Mouse (Mus musculus) liver, embryonic 11.5 days (tissue): ENCODE results near the gene Doc2a. TPM values are rescaled to one million over a fixed set of nuclear protein-coding genes. Genes with fewer than 3 reads are reported as not detected.

Source experiments
- ATAC-seq: fragments of 200-750 bp; cut with Nextera tagmentation; replicated peaks from 2 replicates; pipeline ENCODE4 v1.8.0; 2017; ENCODE audit warnings: moderate number of reproducible peaks, mild to moderate bottlenecking, moderate TSS enrichment, moderate library complexity; ENCODE audit not compliant: low FRiP score
- DNase-seq: peaks from one replicate; pipeline ENCODE4 v3.0.0-alpha.2; 2017; ENCODE audit warnings: low spot score
- H3K27ac ChIP-seq: fragments of 300-500 bp; sonication (generic); 2 replicates; pipeline ENCODE4 v1.5.1; 2014; ENCODE audit warnings: mild to moderate bottlenecking, low read depth, low read length, control low read depth
- H3K27me3 ChIP-seq: fragments of 300-500 bp; sonication (generic); replicated peaks from 2 replicates; pipeline ENCODE4 v1.6.1; 2014; ENCODE audit warnings: low read length, mixed read lengths; ENCODE audit not compliant: control insufficient read depth, insufficient read depth
- H3K36me3 ChIP-seq: fragments of 300-500 bp; sonication (generic); 2 replicates; pipeline ENCODE4 v1.6.1; 2014; ENCODE audit warnings: mild to moderate bottlenecking, low read length, moderate library complexity, mixed read lengths; ENCODE audit not compliant: control insufficient read depth, insufficient read depth
- H3K4me1 ChIP-seq: fragments of 300-500 bp; sonication (generic); replicated peaks from 2 replicates; pipeline ENCODE4 v1.6.1; 2014; ENCODE audit warnings: low read length, mixed read lengths; ENCODE audit not compliant: control insufficient read depth, insufficient read depth
- H3K4me2 ChIP-seq: fragments of 300-500 bp; sonication (generic); 2 replicates; pipeline ENCODE4 v1.6.1; 2014; ENCODE audit warnings: mild to moderate bottlenecking, control low read depth, moderate library complexity
- H3K4me3 ChIP-seq: fragments of 300-500 bp; sonication (generic); 2 replicates; pipeline ENCODE4 v1.5.1; 2014; ENCODE audit warnings: low read depth, low read length, control low read depth
- H3K9ac ChIP-seq: fragments of 300-500 bp; sonication (generic); 2 replicates; pipeline ENCODE4 v1.6.1; 2014; ENCODE audit warnings: low read depth, low read length, control low read depth
- H3K9me3 ChIP-seq: fragments of 300-500 bp; sonication (generic); 2 replicates; pipeline ENCODE4 v1.6.1; 2016; ENCODE audit warnings: low read length, inconsistent platforms, mixed read lengths; ENCODE audit not compliant: control insufficient read depth
- WGBS: fragments of 180-500 bp; shearing (Covaris S2); extraction: QIAGEN DNeasy Blood & Tissue Kit; methylation state at CpG from one replicate; pipeline ENCODE4 v1.1.7; 2014; 5-methylcytosine and 5-hydroxymethylcytosine counted together
- polyA plus RNA-seq: library from polyadenylated mRNA; unstranded; fragments of >200 nt; fragmentation: Nextera tagmentation; extraction: Ambion mirVana; gene quantifications from 2 replicates; pipeline ENCODE4 v1.2.1, GENCODE M21; 2014

The Doc2a gene
- polyA plus RNA-seq, 1 experiment from 2014 or later = 0.52 TPM

DNA sequence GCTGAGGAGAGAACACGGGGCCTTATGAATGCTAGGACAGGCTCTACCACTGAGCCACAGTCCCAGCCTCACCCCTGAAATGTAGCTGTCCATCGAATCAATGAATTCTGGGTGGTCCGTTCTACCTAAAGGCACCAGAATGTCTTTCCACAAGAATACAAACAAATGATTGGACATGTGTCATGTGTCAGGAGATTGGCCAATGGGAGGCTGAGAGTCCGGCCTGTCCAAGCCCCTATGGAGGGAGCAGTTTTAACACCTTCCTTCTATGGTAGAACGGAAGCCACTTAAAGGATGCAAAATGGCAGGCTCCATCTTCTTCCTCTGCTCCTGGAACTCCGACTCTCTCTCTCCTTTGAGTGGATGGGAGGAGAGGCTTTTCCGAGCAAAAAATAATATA lies 29.6 kb upstream of the Doc2a start:
- DNase-seq = no peak
- Histone ChIP-seq H3K9me3 (no peaks in the 10 kb centered on the region), H3K4me3 (no peak overlapping the region), H3K36me3 (no peaks in the 10 kb centered on the region), H3K4me1 (0 out of 2 replicates have a peak, but pooled peaks cover 4% of the 10 kb centered on the region), H3K27ac (no peak overlapping the region), H3K9ac (no peak overlapping the region), H3K27me3 (peaks cover 3% of the 10 kb centered on the region; the same call in 1 of the 2 replicates), H3K4me2 (no peak overlapping the region)
- no peak for ATAC-seq
- 87% methylated on average over 7 of the region's 7 CpGs for WGBS

DNA sequence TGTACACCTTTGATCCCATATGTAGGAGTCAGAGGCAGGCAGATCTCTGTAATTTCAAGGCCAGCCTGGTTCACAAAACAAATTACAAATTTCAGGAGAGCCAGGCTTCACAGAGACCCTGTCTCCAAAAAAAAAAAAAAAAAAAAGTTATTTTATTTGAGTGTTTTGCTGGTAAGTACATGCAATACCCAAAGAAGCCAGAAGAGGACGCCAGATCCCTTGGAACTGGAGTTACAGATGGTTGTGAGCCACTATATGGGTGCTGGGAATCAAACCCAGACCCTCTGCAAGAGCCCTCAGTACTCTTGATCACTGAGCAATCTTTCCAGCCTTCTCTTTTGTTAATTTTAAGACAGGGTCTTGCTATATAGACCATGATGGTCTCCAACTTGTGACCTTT lies 28.4 kb upstream of the Doc2a start:
- Histone ChIP-seq H3K4me3 (no peak overlapping the region), H3K4me1 (peaks cover 6% of the 10 kb centered on the region; the same call in 1 of the 2 replicates), H3K4me2 (no peak overlapping the region), H3K9me3 (no peaks in the 10 kb centered on the region), H3K27ac (no peak overlapping the region), H3K36me3 (no peaks in the 10 kb centered on the region), H3K27me3 (peaks cover 15% of the 10 kb centered on the region), H3K9ac (no peak overlapping the region)
- no peak for DNase-seq
- ATAC-seq = no peak
- WGBS = 42% methylated on average over 1 of the region's 1 CpGs

DNA sequence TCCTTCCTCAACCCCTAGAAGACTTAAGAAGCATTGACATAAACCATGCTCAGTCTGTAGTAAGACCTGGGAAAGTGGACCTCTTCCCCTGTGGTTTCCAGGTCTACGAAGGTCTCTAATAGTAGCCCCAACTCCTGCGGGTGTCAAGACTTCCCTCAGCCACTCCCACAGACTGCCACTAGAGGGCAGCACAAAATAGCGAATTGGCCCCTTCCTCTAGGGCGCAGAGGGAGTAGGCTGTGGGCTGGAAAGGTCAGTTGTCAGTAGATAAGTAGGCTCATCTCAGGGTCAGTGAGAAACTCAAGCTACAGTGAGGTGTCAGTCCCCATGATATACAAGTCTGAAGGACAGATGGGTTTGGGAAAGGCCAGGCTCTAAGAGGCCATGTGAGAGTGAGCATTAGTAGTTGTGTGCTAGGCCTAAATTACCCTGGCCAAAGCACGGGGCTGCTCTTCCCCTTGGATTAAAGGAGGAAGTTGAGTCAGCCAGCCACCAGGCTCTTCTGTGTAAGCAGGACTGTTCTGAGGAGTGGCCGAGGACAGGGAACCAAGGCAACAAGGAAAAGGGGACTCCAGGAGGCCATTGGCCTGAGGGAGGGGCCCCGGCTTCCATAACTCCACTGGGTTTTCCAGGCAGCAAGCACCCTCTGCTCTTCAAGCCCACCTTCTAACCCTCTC lies 25.2 kb upstream of the Doc2a start:
- peak; percentile 80 for DNase-seq
- Histone ChIP-seq H3K36me3 (no peaks in the 10 kb centered on the region), H3K4me1 (peaks cover 6% of the 10 kb centered on the region; the same call in 1 of the 2 replicates), H3K27ac (no peak overlapping the region), H3K27me3 (peaks cover 33% of the 10 kb centered on the region), H3K9me3 (no peaks in the 10 kb centered on the region), H3K4me3 (no peak overlapping the region), H3K9ac (no peak overlapping the region), H3K4me2 (no peak overlapping the region)
- WGBS = 16% methylated on average over 7 of the region's 7 CpGs
- ATAC-seq = 0 out of 2 replicates have a peak, but pooled peaks have one; percentile 45

DNA sequence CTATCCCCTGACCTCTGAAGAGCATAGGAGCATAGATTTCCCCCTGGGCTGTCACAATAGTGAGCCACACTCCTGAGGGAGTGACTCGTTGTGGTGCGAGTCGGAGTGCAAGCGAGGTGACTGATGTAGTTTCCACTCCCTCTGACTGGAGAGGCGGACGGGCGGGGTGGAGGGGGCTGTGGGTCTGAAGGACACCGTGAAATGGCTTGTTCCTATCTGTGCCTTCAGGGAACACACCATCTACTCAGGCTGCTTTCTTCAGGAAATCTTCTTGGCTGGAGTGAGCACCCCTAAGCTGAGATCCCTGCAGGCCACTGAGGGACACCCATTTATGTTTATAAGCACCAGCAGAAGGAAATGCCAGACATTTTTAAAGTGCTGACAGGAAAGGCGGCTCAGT lies 24.5 kb upstream of the Doc2a start:
- Histone ChIP-seq H3K27ac (no peak overlapping the region), H3K9me3 (no peaks in the 10 kb centered on the region), H3K4me3 (no peak overlapping the region), H3K9ac (no peak overlapping the region), H3K36me3 (no peaks in the 10 kb centered on the region), H3K4me1 (peaks cover 6% of the 10 kb centered on the region; the same call in 1 of the 2 replicates), H3K4me2 (peak overlapping the region; percentile 52; the same call in 1 of the 2 replicates), H3K27me3 (peaks cover 33% of the 10 kb centered on the region)
- ATAC-seq (no peak), DNase-seq (no peak)
- WGBS = 17% methylated on average over 9 of the region's 9 CpGs

DNA sequence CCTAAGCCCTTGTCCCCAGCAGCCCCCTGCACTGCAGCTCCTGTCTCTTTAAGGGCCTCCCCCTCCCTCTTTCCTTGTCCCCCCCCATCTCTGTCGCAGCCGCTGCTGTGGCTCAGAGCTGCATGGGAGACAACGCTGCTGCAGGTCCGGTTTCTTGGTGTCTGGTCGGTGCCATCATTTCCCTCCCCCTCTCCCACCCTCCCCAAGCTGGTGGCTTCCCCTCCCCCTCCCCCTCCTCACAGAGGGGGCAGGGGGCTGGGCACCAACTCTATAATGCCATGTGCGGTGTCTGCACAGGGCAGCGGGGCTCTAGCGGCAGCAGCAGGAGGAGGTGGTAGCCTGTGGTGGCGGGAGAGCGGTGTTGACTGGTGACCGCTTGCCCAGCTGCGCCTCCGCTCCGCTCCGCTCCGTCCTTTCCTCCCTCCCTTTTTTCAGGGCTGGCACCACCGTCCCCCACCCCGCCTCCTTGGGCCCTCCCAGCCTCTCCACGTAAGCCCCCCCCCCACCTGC lies 24.0 kb upstream of the Doc2a start:
- H3K9ac ChIP-seq = no peak overlapping the region
- no peak overlapping the region for H3K27ac ChIP-seq
- peak overlapping the region; percentile 26 for H3K4me3 ChIP-seq
- ATAC-seq (no peak), DNase-seq (no peak)
- H3K36me3 ChIP-seq = no peaks in the 10 kb centered on the region
- peaks cover 6% of the 10 kb centered on the region; the same call in 1 of the 2 replicates for H3K4me1 ChIP-seq
- H3K4me2 ChIP-seq = peak overlapping the region; percentile 52
- H3K27me3 ChIP-seq = peaks cover 33% of the 10 kb centered on the region
- H3K9me3 ChIP-seq = no peaks in the 10 kb centered on the region
- 0% methylated on average over 11 of the region's 19 CpGs for WGBS

DNA sequence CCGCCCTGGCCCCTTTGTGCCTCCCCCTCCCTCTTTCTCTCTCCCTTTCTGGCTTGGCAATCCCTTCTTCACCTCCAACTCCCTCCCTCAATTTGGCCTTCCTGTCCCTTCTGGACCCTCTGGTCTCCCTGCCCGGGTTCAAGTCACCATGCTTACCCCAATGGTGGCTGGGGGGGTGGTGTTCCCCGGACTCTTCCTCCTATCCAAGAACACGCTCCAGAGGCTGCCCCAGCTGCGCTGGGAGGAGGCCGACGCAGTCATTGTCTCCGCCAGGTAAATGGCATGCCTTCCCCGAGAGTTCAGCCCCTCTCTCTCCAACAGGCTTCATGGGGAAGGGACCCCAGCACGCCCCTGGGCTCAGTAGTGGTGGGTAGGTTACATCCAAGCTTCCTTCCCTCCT lies 23.3 kb upstream of the Doc2a start:
- Histone ChIP-seq H3K4me1 (peaks cover 6% of the 10 kb centered on the region; the same call in 1 of the 2 replicates), H3K27me3 (peaks cover 36% of the 10 kb centered on the region), H3K4me2 (no peak overlapping the region), H3K27ac (no peak overlapping the region), H3K9ac (no peak overlapping the region), H3K4me3 (no peak overlapping the region), H3K9me3 (no peaks in the 10 kb centered on the region), H3K36me3 (no peaks in the 10 kb centered on the region)
- DNase-seq (no peak), ATAC-seq (no peak)
- 16% methylated on average over 10 of the region's 10 CpGs for WGBS

GRCm38 (mm10) chr7:126825403-126825802 lies 21.8 kb upstream of the Doc2a start:
- Histone ChIP-seq H3K36me3 (no peaks in the 10 kb centered on the region), H3K4me3 (no peak overlapping the region), H3K9me3 (no peaks in the 10 kb centered on the region), H3K27me3 (peaks cover 41% of the 10 kb centered on the region), H3K27ac (no peak overlapping the region), H3K4me1 (peaks cover 6% of the 10 kb centered on the region; the same call in 1 of the 2 replicates), H3K9ac (no peak overlapping the region), H3K4me2 (no peak overlapping the region)
- ATAC-seq (no peak), DNase-seq (no peak)
- WGBS = 18% methylated on average over 8 of the region's 8 CpGs

DNA sequence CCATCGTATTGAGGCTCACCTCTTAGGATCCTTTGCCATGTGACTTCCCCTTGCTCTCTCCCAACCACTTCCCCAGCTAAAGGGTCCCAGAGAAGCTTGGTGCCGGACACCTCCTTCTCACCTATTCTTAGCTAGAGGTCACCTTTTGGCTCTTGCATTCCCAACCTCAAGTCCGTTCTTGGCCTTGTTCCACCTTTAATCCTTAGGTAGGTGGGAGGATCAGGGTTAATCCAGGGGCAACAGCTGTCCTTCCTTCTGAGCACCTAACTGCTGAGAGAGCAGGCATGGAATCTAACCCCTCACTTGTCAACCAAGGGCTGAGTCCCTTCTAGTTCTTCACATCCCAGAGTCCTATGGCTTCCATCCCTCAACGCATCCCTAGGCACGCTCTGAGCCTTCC lies 21.3 kb upstream of the Doc2a start:
- no peak overlapping the region for H3K4me2 ChIP-seq
- no peaks in the 10 kb centered on the region for H3K9me3 ChIP-seq
- peaks cover 43% of the 10 kb centered on the region for H3K27me3 ChIP-seq
- H3K27ac ChIP-seq = no peak overlapping the region
- H3K36me3 ChIP-seq = no peaks in the 10 kb centered on the region
- DNase-seq = no peak
- WGBS = 58% methylated on average over 5 of the region's 5 CpGs
- H3K4me1 ChIP-seq = peaks cover 6% of the 10 kb centered on the region; the same call in 1 of the 2 replicates
- no peak overlapping the region for H3K4me3 ChIP-seq
- no peak for ATAC-seq
- no peak overlapping the region for H3K9ac ChIP-seq

DNA sequence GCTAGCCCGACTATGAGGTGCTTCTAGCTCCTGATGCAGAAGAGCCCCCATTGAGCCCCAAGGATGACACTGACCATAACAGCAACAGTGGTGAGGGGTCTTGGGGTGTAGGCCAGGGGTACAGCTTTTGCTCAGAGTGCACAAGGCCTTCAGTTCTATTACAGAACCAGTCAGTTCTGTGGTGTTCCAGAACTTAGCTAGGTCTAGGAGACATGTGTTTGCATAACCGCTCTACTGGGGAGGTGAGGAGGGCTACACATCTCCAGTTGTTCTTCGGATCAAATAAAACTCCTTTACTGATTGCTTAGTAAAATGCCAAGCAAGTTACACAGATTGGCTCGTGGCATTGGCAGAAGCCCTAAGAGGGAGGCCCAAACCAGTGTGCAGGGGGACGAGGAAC lies 15.7 kb upstream of the Doc2a start, which contains the start of gene 4930451I11Rik:
TSS of gene 4930451I11Rik (minus strand) at position 101 of the 400 bp plus-strand sequence.
- H3K27me3 ChIP-seq = peaks cover 12% of the 10 kb centered on the region
- ATAC-seq = no peak
- H3K4me3 ChIP-seq = peak within 1 kb of the TSS; percentile 45
- no peaks in the 10 kb centered on the region; the same call in 1 of the 2 replicates for H3K4me1 ChIP-seq
- peak within 1 kb of the TSS; percentile 35; the same call in 1 of the 2 replicates for H3K9ac ChIP-seq
- no peak for DNase-seq
- no peaks in the 10 kb centered on the region for H3K9me3 ChIP-seq
- WGBS = 54% methylated on average over 5 of the region's 5 CpGs
- H3K36me3 ChIP-seq = no peaks in the 10 kb centered on the region
- H3K4me2 ChIP-seq = peak within 1 kb of the TSS; percentile 67
- H3K27ac ChIP-seq = no peak within 1 kb of the TSS
